Mouse (Mus musculus): ENCODE measurements around the gene Mon1a. TPM values are rescaled to one million over a fixed set of nuclear protein-coding genes. Genes with fewer than 3 reads are reported as not detected.

The Mon1a gene
- polyA plus RNA-seq, 1 experiment from 2014 or later = 22.6 TPM

Other genes with a start within 250 kb of the Mon1a start
- gene Slc38a3, start 218.6 kb upstream of the Mon1a start, polyA plus RNA-seq (2015; fragmentation: Nextera tagmentation; extraction: Ambion mirVana) = 53.2 and 55.0 TPM in 2 replicates
- 1.3 and 2.7 TPM in 2 replicates for gene Gnat1, start 208.4 kb upstream of the Mon1a start, polyA plus RNA-seq (2015; fragmentation: Nextera tagmentation; extraction: Ambion mirVana)
- 10.0 and 13.0 TPM in 2 replicates for gene Sema3f, start 177.7 kb upstream of the Mon1a start, polyA plus RNA-seq (2015; fragmentation: Nextera tagmentation; extraction: Ambion mirVana)
- 210 and 236 TPM in 2 replicates for gene Rbm5, start 117.2 kb upstream of the Mon1a start, polyA plus RNA-seq (2015; fragmentation: Nextera tagmentation; extraction: Ambion mirVana)
- 83.1 and 89.7 TPM in 2 replicates for gene Rbm6, start 14.9 kb upstream of the Mon1a start, polyA plus RNA-seq (2015; fragmentation: Nextera tagmentation; extraction: Ambion mirVana)
- 1.3 and 3.0 TPM in 2 replicates for gene Mst1r, start 18.7 kb downstream of the Mon1a start, polyA plus RNA-seq (2015; fragmentation: Nextera tagmentation; extraction: Ambion mirVana)
- gene Actl11, start 40.3 kb downstream of the Mon1a start, polyA plus RNA-seq (2015; fragmentation: Nextera tagmentation; extraction: Ambion mirVana) = not detected in 2 replicates
- gene Camkv, start 47.5 kb downstream of the Mon1a start, polyA plus RNA-seq (2015; fragmentation: Nextera tagmentation; extraction: Ambion mirVana) = 58.4 and 63.4 TPM in 2 replicates
- gene Traip, start 62.0 kb downstream of the Mon1a start, polyA plus RNA-seq (2015; fragmentation: Nextera tagmentation; extraction: Ambion mirVana) = 10.0 and 10.8 TPM in 2 replicates
- gene Uba7, start 87.4 kb downstream of the Mon1a start, polyA plus RNA-seq (2015; fragmentation: Nextera tagmentation; extraction: Ambion mirVana) = 8.8 and 9.6 TPM in 2 replicates
- 0.58 and 0.89 TPM in 2 replicates for gene Gm20661, start 94.9 kb downstream of the Mon1a start, polyA plus RNA-seq (2015; fragmentation: Nextera tagmentation; extraction: Ambion mirVana)
- 18.1 and 18.7 TPM in 2 replicates for gene Inka1, start 97.7 kb downstream of the Mon1a start, polyA plus RNA-seq (2015; fragmentation: Nextera tagmentation; extraction: Ambion mirVana)
- gene Cdhr4, start 104.3 kb downstream of the Mon1a start, polyA plus RNA-seq (2015; fragmentation: Nextera tagmentation; extraction: Ambion mirVana) = 2.4 and 3.3 TPM in 2 replicates
- gene Gm20662, start 108.2 kb downstream of the Mon1a start, polyA plus RNA-seq (2015; fragmentation: Nextera tagmentation; extraction: Ambion mirVana) = 0.34 and 1.5 TPM in 2 replicates
- gene Ip6k1, start 114.3 kb downstream of the Mon1a start, polyA plus RNA-seq (2015; fragmentation: Nextera tagmentation; extraction: Ambion mirVana) = 96.0 and 111 TPM in 2 replicates
- 25.1 and 25.7 TPM in 2 replicates for gene Gmppb, start 161.1 kb downstream of the Mon1a start, polyA plus RNA-seq (2015; fragmentation: Nextera tagmentation; extraction: Ambion mirVana)
- gene Amigo3, start 165.0 kb downstream of the Mon1a start, polyA plus RNA-seq (2015; fragmentation: Nextera tagmentation; extraction: Ambion mirVana) = 2.1 and 2.4 TPM in 2 replicates
- not detected in 2 replicates for gene Mst1, start 192.3 kb downstream of the Mon1a start, polyA plus RNA-seq (2015; fragmentation: Nextera tagmentation; extraction: Ambion mirVana)
- gene Rnf123, start 195.2 kb downstream of the Mon1a start, polyA plus RNA-seq (2015; fragmentation: Nextera tagmentation; extraction: Ambion mirVana) = 47.6 and 53.9 TPM in 2 replicates
- gene Apeh, start 206.5 kb downstream of the Mon1a start, polyA plus RNA-seq (2015; fragmentation: Nextera tagmentation; extraction: Ambion mirVana) = 58.6 and 60.9 TPM in 2 replicates

Measured in hindbrain, embryonic 16.5 days (tissue).